Mouse (Mus musculus) spleen, adult 2 months (tissue): ENCODE measurements around the gene Nrros. TPM values are rescaled to one million over a fixed set of nuclear protein-coding genes. Genes with fewer than 3 reads are reported as not detected.
A peak's percentile ranks its signal among the peaks of the same experiment; 100 is the strongest.

Experiments
- DNase-seq, 2 experiments: peaks; one replicate each; pipeline versions ENCODE4 v3.0.0 to v3.0.0-alpha.2; 2012 to 2021; ENCODE audit warnings: low spot score in 2 of 2, low read depth in 1 of 2
- H3K27ac ChIP-seq: fragments of 200-500 bp; 2 replicates; pipeline ENCODE4 v1.5.1; 2012; ENCODE audit warnings: low read length, inconsistent platforms; ENCODE audit not compliant: insufficient read depth
- H3K27me3 ChIP-seq: fragments of 200-500 bp; 2 replicates; pipeline ENCODE4 v1.6.1; 2012; ENCODE audit warnings: mild to moderate bottlenecking, moderate library complexity, low read length, inconsistent platforms; ENCODE audit not compliant: control insufficient read depth, insufficient read depth
- H3K36me3 ChIP-seq: fragments of 200-500 bp; 2 replicates; pipeline ENCODE4 v1.6.1; 2012; ENCODE audit warnings: mild to moderate bottlenecking, low read length, inconsistent platforms; ENCODE audit not compliant: control insufficient read depth, insufficient read depth
- H3K4me1 ChIP-seq: fragments of 200-500 bp; 2 replicates; pipeline ENCODE4 v1.6.1; 2011; ENCODE audit warnings: inconsistent platforms; ENCODE audit not compliant: control insufficient read depth, insufficient read depth, insufficient read length
- H3K4me3 ChIP-seq: fragments of 200-500 bp; 2 replicates; pipeline ENCODE4 v1.5.1; 2011; ENCODE audit warnings: mild to moderate bottlenecking, inconsistent platforms; ENCODE audit not compliant: insufficient read depth, insufficient read length; ENCODE audit errors: extremely low read depth
- CTCF ChIP-seq: fragments of 200-500 bp; IDR thresholded peaks from 2 replicates; pipeline ENCODE4 v1.5.1; 2011; ENCODE audit warnings: mild to moderate bottlenecking, inconsistent platforms; ENCODE audit not compliant: insufficient read depth, insufficient read length, insufficient replicate concordance; ENCODE audit errors: extremely low read depth
- POLR2A ChIP-seq: fragments of 200-500 bp; IDR thresholded peaks from 2 replicates; pipeline ENCODE4 v1.6.1; 2011; ENCODE audit warnings: low read depth, low read length, inconsistent platforms
- WGBS: fragments of 180-500 bp; shearing (Covaris S2); methylation state at CpG from one replicate; pipeline ENCODE4 v1.1.7; 2018; 5-methylcytosine and 5-hydroxymethylcytosine counted together
- polyA plus RNA-seq: library from polyadenylated mRNA; depleted of rRNA; stranded (reverse); fragments of >200 nt; gene quantifications from 2 replicates; pipeline ENCODE4 v1.2.3, GENCODE M21; 2012

The Nrros gene
- polyA plus RNA-seq, 1 experiment: 105 TPM

GRCm38 (mm10) chr16:32110951-32111699 lies 54.3 kb downstream of the Nrros start:
- H3K27ac ChIP-seq: no peak overlapping the region
- DNase-seq: no peak
- no peaks in the 10 kb centered on the region for H3K36me3 ChIP-seq
- H3K27me3 ChIP-seq: no peaks in the 10 kb centered on the region
- H3K4me3 ChIP-seq: no peak overlapping the region
- peaks cover 21% of the 10 kb centered on the region; the same call in 1 of the 2 replicates for H3K4me1 ChIP-seq
- WGBS: 70% methylated on average over 15 of the region's 15 CpGs
- TF ChIP-seq POLR2A (no peak), CTCF (no peak)

- no peak for TF ChIP-seq CTCF
- no peak for TF ChIP-seq POLR2A
- Histone ChIP-seq H3K4me1 (peaks cover 11% of the 10 kb centered on the region; the same call in 1 of the 2 replicates), H3K27ac (no peak overlapping the region), H3K27me3 (no peaks in the 10 kb centered on the region), H3K36me3 (no peaks in the 10 kb centered on the region), H3K4me3 (no peak overlapping the region)
- 1% methylated on average over 2 of the region's 2 CpGs for WGBS
- no peak for DNase-seq
These were observed 56.8 kb downstream of the Nrros start for GRCm38 (mm10) chr16:32108578-32108977.

- H3K4me3 ChIP-seq: 0 out of 2 replicates have a peak overlapping the region, but pooled peaks have one; percentile 1
- peak overlapping the region; percentile 71 for H3K27ac ChIP-seq
- 15% methylated on average over 7 of the region's 7 CpGs for WGBS
- H3K27me3 ChIP-seq: no peaks in the 10 kb centered on the region
- H3K36me3 ChIP-seq: no peaks in the 10 kb centered on the region; the same call in 1 of the 2 replicates
- peak in 1 of 2 experiments; percentile 51 for DNase-seq
- H3K4me1 ChIP-seq: peaks cover 10% of the 10 kb centered on the region; the same call in 1 of the 2 replicates
- TF ChIP-seq POLR2A (no peak), CTCF (peak; percentile 64; the same call in 1 of the 2 replicates)
These were observed 57.2 kb downstream of the Nrros start for GRCm38 (mm10) chr16:32108170-32108569.

GRCm38 (mm10) chr16:32107342-32108045 lies 57.9 kb downstream of the Nrros start:
- no peak overlapping the region for H3K4me3 ChIP-seq
- peak in 1 of 2 experiments; percentile 60 for DNase-seq
- WGBS: 20% methylated on average over 12 of the region's 12 CpGs
- H3K36me3 ChIP-seq: no peaks in the 10 kb centered on the region; the same call in 1 of the 2 replicates
- peaks cover 4% of the 10 kb centered on the region; the same call in 1 of the 2 replicates for H3K4me1 ChIP-seq
- TF ChIP-seq CTCF: no peak
- peak; percentile 27; the same call in 1 of the 2 replicates for TF ChIP-seq POLR2A
- H3K27ac ChIP-seq: peak overlapping the region; percentile 71; the same call in 1 of the 2 replicates
- H3K27me3 ChIP-seq: no peaks in the 10 kb centered on the region

- Histone ChIP-seq H3K4me1 (peaks cover 4% of the 10 kb centered on the region; the same call in 1 of the 2 replicates), H3K4me3 (no peak overlapping the region), H3K27me3 (no peaks in the 10 kb centered on the region), H3K27ac (no peak overlapping the region), H3K36me3 (no peaks in the 10 kb centered on the region; the same call in 1 of the 2 replicates)
- TF ChIP-seq POLR2A (no peak), CTCF (no peak)
- 90% methylated on average over 1 of the region's 1 CpGs for WGBS
- no peak for DNase-seq
These were observed 59.7 kb downstream of the Nrros start for GRCm38 (mm10) chr16:32105698-32106097.

GRCm38 (mm10) chr16:32102295-32102694 lies 63.1 kb downstream of the Nrros start:
- 81% methylated on average over 13 of the region's 13 CpGs for WGBS

GRCm38 (mm10) chr16:32099638-32100150 lies 65.7 kb downstream of the Nrros start, which contains the start of the genes Pigx and Cep19:
Pigx (minus strand) TSS chr16:32099740.
Cep19 (plus strand) TSS chr16:32099800.
- peak; percentile 57 to 80 for DNase-seq
- no peaks in the 10 kb centered on the region for H3K27me3 ChIP-seq
- under 1% methylated on average over 34 of the region's 34 CpGs for WGBS
- TF ChIP-seq POLR2A (peak; percentile 36; the same call in 1 of the 2 replicates), CTCF (no peak)
- peaks cover under 1% of the 10 kb centered on the region; the same call in 1 of the 2 replicates for H3K36me3 ChIP-seq
- no peaks in the 10 kb centered on the region; the same call in 1 of the 2 replicates for H3K4me1 ChIP-seq
- peak within 1 kb of the TSS; percentile 86 for H3K4me3 ChIP-seq
- peak within 1 kb of the TSS; percentile 77 for H3K27ac ChIP-seq

More at GRCm38 (mm10) chr16:32102295-32102694, 63.1 kb downstream of the Nrros start:
- H3K27ac ChIP-seq: no peak overlapping the region
- no peaks in the 10 kb centered on the region; the same call in 1 of the 2 replicates for H3K4me1 ChIP-seq
- H3K36me3 ChIP-seq: no peaks in the 10 kb centered on the region; the same call in 1 of the 2 replicates
- H3K27me3 ChIP-seq: no peaks in the 10 kb centered on the region
- no peak for DNase-seq
- H3K4me3 ChIP-seq: no peak overlapping the region
- TF ChIP-seq POLR2A (no peak), CTCF (no peak)
